Mouse (Mus musculus) 3T3-L1 (cell line): ENCODE data around the gene Snx11.

ENCODE experiments used
- DNase-seq: peaks from one replicate; pipeline ENCODE4 v3.0.0-alpha.2; 2015; ENCODE audit warnings: low read depth, low spot score

Snx11 gene

GRCm38 (mm10) chr11:96762742-96763470 lies 14.5 kb downstream of the Snx11 start:
- DNase-seq: no peak

GRCm38 (mm10) chr11:96761984-96762383 lies 15.4 kb downstream of the Snx11 start:
- DNase-seq: peak; percentile 62

DNA sequence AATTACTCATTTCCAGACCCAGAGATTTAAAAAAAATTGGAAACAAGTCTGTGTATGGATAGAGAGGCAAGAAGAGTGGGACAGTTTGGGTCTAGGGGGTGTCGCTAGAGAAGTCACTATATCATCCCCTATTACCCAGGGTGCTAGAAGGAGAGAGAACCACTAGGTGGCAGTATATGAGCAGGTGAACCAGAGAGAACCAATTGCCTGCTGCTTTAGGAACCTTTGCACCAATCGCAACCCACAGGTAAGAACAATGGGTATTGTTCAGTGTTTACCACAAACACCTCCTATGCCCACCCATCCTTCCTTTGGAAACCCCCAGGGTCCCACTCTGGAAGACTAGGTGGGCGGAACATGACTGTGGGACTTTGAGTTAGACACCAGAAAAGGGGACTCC lies 17.3 kb downstream of the Snx11 start:
- DNase-seq: peak; percentile 78

DNA sequence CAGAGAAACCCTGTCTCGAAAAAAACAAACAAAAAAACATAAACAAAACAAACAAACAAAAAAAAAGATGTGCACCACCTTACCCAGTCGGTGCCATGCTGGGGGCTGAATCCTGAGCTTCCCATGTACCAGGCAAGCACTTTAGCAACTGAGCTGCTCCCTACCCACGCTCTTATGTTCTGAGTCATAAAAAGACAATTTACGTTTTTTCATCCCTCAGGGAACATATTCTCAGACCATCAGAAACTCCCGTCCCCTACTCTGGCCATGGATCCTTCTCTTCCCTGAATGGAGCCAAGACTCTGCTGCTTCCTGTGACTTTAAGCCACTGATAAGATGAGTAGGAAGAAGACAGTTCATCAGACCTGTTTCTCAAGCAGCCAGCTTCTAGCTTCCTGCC lies 19.0 kb downstream of the Snx11 start:
- DNase-seq: peak; percentile 73

DNA sequence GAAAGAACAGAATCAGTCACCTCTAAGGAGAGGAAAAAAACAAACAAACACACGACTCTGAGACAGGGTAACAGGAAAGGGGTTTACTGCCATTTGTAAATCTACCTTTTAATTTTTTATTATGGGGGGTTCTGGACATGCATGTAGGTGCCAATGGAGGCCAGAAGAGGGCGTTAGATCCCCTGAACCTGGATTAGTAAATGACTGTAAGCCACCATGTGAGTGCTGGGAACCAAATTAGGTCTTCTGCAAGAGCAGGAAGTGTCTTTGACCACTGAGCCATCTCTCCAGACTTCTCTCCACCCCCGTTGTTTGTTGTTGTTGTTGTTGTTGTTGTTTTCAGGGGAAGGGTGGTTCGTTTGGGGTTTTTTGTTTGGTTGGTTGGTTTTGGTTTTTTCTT lies 19.9 kb downstream of the Snx11 start:
- DNase-seq: no peak

DNA sequence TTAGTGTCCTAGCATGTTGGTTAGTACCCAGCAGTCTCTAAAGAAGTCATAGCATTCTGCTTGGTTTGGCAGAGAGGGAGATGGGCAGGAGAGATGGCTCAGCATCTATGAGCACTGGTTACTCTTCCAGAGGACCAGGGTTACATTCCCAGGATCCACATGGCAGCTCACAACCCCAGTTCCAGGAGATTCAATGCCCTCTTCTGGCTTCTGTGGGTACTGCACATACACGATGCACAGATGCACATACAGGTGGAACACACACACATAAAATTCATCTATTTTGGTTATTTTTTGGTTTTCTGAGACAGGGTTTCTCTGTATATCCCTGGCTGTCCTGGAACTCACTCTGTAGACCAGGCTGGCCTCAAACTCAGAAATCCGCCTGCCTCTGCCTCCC lies 22.1 kb downstream of the Snx11 start:
- no peak for DNase-seq

DNA sequence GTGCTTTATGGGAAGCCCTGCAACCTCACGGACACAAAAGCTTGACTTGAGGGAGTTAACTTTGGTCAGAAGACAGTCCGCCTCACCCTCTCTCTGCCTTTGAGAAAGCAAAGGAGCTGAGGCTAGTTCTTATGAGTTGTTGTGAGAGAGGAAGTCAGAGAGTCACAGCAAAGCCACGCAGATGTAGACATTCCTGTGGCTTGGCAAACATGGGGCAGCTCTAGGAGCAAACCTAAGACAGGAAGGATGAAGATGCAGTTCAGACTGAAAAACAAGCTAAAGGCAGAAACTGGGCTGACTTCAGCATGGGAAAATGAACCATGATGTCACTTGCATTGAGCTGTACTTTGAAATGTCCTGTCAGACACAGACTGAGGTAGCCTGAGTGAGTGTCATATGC lies 29.8 kb downstream of the Snx11 start:
- peak; percentile 98 for DNase-seq

GRCm38 (mm10) chr11:96746648-96747047 lies 30.7 kb downstream of the Snx11 start:
- no peak for DNase-seq

GRCm38 (mm10) chr11:96743891-96744290 lies 33.5 kb downstream of the Snx11 start:
- peak; percentile 66 for DNase-seq

- no peak for DNase-seq
These were observed 34.4 kb downstream of the Snx11 start for GRCm38 (mm10) chr11:96743000-96743399.

GRCm38 (mm10) chr11:96741995-96742394 lies 35.4 kb downstream of the Snx11 start:
- DNase-seq: no peak

- DNase-seq: no peak
These were observed 36.6 kb downstream of the Snx11 start for GRCm38 (mm10) chr11:96740796-96741195.

DNA sequence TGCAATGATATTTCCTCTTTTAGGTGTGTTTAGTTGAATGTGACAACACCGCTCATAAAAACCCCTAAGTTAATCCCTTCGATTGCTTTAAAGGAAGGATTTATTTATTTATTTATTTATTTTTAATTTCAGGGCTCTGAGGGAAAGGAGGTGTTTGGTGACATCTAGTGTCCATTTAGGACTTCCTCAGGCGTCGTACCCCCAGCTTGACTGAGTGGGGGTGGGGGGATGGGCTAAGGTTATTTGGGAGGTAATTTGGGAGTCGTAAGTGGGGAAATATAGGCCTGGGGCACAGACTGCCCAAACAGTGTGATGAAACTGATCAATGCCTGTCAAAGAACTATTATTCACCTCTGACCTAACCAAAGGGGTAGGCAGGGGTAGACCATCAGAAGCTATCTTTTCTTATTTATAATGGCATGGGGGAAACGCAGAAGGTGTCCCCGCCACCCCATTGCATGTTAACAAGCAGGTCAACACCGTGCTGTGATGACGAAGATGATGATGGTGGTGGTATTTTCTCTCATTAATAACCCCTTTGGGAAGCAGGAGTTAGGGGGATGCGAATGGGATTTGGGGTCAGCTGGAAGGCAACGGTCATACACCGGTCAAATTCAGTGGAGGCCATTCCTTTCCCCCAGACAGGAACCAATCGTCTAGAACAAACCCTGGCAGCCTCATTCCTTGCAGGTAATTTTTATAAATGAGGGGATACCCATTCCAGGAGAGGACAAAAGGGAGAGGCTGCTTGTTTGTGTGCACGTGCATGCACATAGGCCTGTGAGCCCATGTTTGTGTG lies 39.5 kb downstream of the Snx11 start:
- no peak for DNase-seq

- no peak for DNase-seq
These were observed 41.0 kb downstream of the Snx11 start for GRCm38 (mm10) chr11:96736361-96736760.

GRCm38 (mm10) chr11:96735908-96736307 lies 41.5 kb downstream of the Snx11 start:
- no peak for DNase-seq

- DNase-seq: no peak
These were observed 44.7 kb downstream of the Snx11 start for GRCm38 (mm10) chr11:96732657-96733056.

GRCm38 (mm10) chr11:96730327-96730726 lies 47.0 kb downstream of the Snx11 start:
- DNase-seq: no peak

DNA sequence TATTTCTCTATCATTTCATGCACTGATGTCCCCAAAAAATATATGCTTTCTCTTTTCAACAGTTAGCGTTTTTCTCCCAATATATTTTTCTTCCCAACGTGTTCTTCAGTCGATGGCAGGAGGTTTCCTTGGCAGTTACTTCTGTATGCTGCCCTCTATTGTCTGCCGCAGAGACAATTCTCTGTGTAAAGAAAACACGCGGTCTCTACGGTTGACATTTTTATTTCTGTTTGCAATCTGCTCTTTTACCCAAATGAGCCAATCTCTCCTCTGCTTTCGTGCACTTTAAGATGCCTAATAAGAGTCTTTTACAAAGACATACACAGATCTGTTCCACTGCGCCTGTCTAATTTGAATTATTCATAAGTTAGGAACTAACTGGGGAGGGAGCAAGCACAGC lies 47.9 kb downstream of the Snx11 start:
- DNase-seq: no peak

DNA sequence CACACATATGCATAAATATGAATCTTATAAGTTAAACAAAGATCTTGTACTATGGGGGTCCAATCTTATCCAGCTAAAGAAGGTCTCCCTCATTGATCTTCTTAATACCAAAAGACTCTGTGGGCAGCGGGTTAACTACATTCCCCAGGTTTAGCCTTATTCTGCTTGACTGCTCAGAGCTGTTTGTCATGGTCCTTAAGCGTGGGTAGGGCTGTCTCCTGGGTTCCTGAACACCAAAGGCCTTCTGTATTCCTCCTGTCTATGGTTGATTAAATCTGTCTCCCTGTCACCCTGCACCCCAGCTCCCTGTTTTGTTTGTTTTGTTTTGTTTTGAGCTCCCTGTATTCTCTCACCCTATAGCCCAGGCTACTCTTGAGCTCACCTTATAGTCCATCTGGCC lies 48.8 kb downstream of the Snx11 start:
- no peak for DNase-seq

DNA sequence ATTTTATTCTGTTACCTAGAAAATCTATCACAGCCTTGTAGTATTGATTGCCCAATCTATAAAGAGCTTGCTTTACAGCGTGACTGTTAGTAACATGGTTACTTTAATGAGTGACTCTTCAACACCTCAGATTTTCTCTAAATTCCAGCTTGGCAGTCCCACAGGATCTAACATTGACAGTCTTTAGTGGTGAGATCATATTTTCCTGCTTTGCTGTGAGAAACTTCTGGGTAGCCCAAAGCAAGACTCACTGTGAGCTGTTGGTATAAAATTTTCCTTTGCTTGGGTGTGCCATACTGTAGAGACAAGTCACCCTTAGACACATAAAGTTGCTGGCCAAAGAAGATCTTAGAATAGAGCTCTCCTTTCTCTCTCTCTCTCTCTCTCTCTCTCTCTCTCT lies 51.5 kb downstream of the Snx11 start:
- peak; percentile 77 for DNase-seq

GRCm38 (mm10) chr11:96718609-96719008 lies 58.8 kb downstream of the Snx11 start:
- no peak for DNase-seq
